Mouse (Mus musculus) heart, adult 2 months (tissue): Measurements from ENCODE around the gene Wdfy3.

Source experiments
- CTCF ChIP-seq: fragments of 200-600 bp; IDR thresholded peaks from 2 replicates; pipeline ENCODE4 v1.8.1; 2022; ENCODE audit warnings: antibody characterized with exemption, mild to moderate bottlenecking, moderate library complexity
- EP300 ChIP-seq: fragments of 200-500 bp; IDR thresholded peaks from 2 replicates; pipeline ENCODE4 v1.6.1; 2011; ENCODE audit warnings: low read depth, low read length, control low read depth; ENCODE audit not compliant: insufficient read depth
- POLR2A ChIP-seq: fragments of 200-500 bp; IDR thresholded peaks from 2 replicates; pipeline ENCODE4 v1.6.1; 2011; ENCODE audit warnings: mild to moderate bottlenecking, low read depth, low read length, control low read depth; ENCODE audit not compliant: insufficient read depth

DNA sequence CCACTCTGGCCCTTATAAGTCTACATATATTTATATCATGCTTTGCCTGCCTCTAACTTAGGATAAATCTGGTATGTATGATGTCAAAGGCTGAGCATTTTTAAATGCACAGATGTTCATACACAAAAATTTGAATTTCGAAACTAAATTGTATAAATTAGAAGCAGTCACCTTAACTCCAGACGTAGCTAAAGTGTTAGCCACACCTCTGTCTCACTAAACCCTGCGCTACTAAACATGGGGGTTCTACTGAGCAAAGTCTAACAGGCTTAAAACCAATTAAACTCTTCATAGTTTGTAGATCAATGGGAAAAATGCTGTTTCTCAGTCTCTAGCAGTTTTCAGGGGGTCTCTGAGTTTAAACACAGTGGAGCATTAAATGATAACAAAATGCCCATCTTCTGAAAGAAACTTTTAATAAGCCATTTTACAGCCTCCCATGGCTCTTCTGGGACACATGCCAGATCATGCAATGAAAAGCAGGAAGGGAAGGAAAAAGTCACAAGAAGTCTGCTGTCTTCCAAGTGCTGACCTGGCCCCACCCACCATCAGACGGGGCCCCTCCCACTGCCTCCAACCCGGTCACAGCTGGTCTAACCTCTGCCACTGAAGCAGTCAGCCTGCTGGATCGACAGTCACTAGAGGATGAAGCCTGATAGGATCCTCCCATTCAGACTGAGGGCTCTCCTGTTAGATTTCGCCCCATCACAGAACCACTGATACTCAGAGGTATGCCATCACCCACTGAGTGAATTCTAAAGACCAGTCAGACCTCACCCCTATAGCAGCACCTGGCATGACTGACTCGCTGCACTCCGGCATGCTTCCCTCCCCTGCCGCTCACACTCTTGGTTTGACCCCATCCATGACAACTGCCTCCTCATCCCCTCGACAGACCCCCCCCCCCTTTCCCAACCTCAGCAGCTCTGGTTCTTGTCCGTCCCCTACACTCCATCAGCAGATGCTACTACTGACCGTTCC is 23.8 kb downstream of the Wdfy3 start:
- no peak for TF ChIP-seq CTCF
- no peak for TF ChIP-seq POLR2A
- no peak for TF ChIP-seq EP300
